Mouse (Mus musculus) C2C12 (cell line): ENCODE data around the gene 2510009E07Rik. TPM values are rescaled to one million over a fixed set of nuclear protein-coding genes. Genes with fewer than 3 reads are reported as not detected.
A peak's percentile ranks its signal among the peaks of the same experiment; 100 is the strongest.

Source experiments
- H3K27me3 ChIP-seq: one replicate; pipeline ENCODE4 v1.6.1; 2011; ENCODE audit not compliant: control insufficient read depth, insufficient read depth, insufficient read length
- H3K36me3 ChIP-seq: one replicate; pipeline ENCODE4 v1.6.1; 2011; ENCODE audit not compliant: control insufficient read depth, insufficient read depth
- H3K4me3 ChIP-seq: one replicate; pipeline ENCODE4 v1.5.1; 2011; ENCODE audit warnings: mild to moderate bottlenecking, control low read depth; ENCODE audit not compliant: poor library complexity, insufficient read depth, severe bottlenecking
- H3K79me2 ChIP-seq: one replicate; pipeline ENCODE4 v1.6.1; 2011; ENCODE audit not compliant: control insufficient read depth, insufficient read depth
- H3K79me3 ChIP-seq: one replicate; pipeline ENCODE4 v1.6.1; 2011; ENCODE audit warnings: low read depth, control low read depth
- H3ac ChIP-seq: one replicate; pipeline ENCODE3; 2011; ENCODE audit warnings: low read depth; ENCODE audit not compliant: control insufficient read depth, insufficient read length
- CEBPB ChIP-seq: IDR thresholded peaks from one replicate; pipeline ENCODE4 v1.6.1; 2011; ENCODE audit warnings: low read depth, mild to moderate bottlenecking, control low read depth, moderate library complexity
- CTCF ChIP-seq: IDR thresholded peaks from one replicate; pipeline ENCODE4 v1.5.1; 2011; ENCODE audit not compliant: control insufficient read depth, insufficient read depth, insufficient read length
- FOSL1 ChIP-seq: IDR thresholded peaks from one replicate; pipeline ENCODE4 v1.8.0; 2011; ENCODE audit warnings: mild to moderate bottlenecking, low read length; ENCODE audit not compliant: poor library complexity, insufficient read depth, severe bottlenecking
- MAX ChIP-seq: IDR thresholded peaks from one replicate; pipeline ENCODE4 v1.6.1; 2011; ENCODE audit warnings: mild to moderate bottlenecking, control low read depth
- MYOD1 ChIP-seq: IDR thresholded peaks from one replicate; pipeline ENCODE4 v1.6.1; 2011; ENCODE audit warnings: low read depth; ENCODE audit not compliant: control insufficient read depth, insufficient read length
- MYOG ChIP-seq: IDR thresholded peaks from one replicate; pipeline ENCODE4 v1.6.1; 2011; ENCODE audit not compliant: control insufficient read depth, insufficient read length; ENCODE audit errors: extremely low read depth
- USF1 ChIP-seq: IDR thresholded peaks from one replicate; pipeline ENCODE4 v1.6.1; 2011; ENCODE audit warnings: low read depth, mild to moderate bottlenecking, control low read depth, moderate library complexity
- polyA plus RNA-seq: library from polyadenylated mRNA; unstranded; fragments of >200 nt; fragmentation: generic; extraction: Trizol; gene quantifications from one replicate; pipeline ENCODE4 v1.2.1, GENCODE M21; 2012; ENCODE audit warnings: missing spikeins

Gene 2510009E07Rik
- polyA plus RNA-seq, 1 experiment: 6.0 TPM

GRCm38 (mm10) chr16:21628061-21628591, 66.3 kb downstream of the 2510009E07Rik start:
- Histone ChIP-seq H3K79me2 (no peaks in the 10 kb centered on the region), H3K27me3 (no peaks in the 10 kb centered on the region), H3K4me3 (no peak overlapping the region), H3ac (no peak overlapping the region), H3K79me3 (no peaks in the 10 kb centered on the region), H3K36me3 (no peaks in the 10 kb centered on the region)
- TF ChIP-seq MAX (no peak), CTCF (no peak), CEBPB (no peak), USF1 (no peak), FOSL1 (no peak), MYOD1 (no peak), MYOG (no peak)

- Histone ChIP-seq H3K79me3 (no peaks in the 10 kb centered on the region), H3K27me3 (no peaks in the 10 kb centered on the region), H3K79me2 (no peaks in the 10 kb centered on the region), H3K4me3 (no peak overlapping the region), H3ac (no peak overlapping the region), H3K36me3 (no peaks in the 10 kb centered on the region)
- no peak for TF ChIP-seq MYOD1
- TF ChIP-seq MAX: no peak
- TF ChIP-seq FOSL1: no peak
- no peak for TF ChIP-seq CTCF
- TF ChIP-seq MYOG: no peak
- no peak for TF ChIP-seq USF1
- no peak for TF ChIP-seq CEBPB
These were observed 67.2 kb downstream of the 2510009E07Rik start for GRCm38 (mm10) chr16:21627248-21627647.

- H3K36me3 ChIP-seq: no peaks in the 10 kb centered on the region
- H3K79me2 ChIP-seq: no peaks in the 10 kb centered on the region
- H3K4me3 ChIP-seq: no peak overlapping the region
- TF ChIP-seq MYOD1 (peak; percentile 73), USF1 (no peak), CTCF (no peak), MAX (no peak), CEBPB (no peak), MYOG (no peak), FOSL1 (no peak)
- H3K27me3 ChIP-seq: no peaks in the 10 kb centered on the region
- H3ac ChIP-seq: no peak overlapping the region
- no peaks in the 10 kb centered on the region for H3K79me3 ChIP-seq
These were observed 68.5 kb downstream of the 2510009E07Rik start for GRCm38 (mm10) chr16:21625784-21626634.

- H3ac ChIP-seq: no peak overlapping the region
- no peaks in the 10 kb centered on the region for H3K79me2 ChIP-seq
- H3K4me3 ChIP-seq: no peak overlapping the region
- no peaks in the 10 kb centered on the region for H3K36me3 ChIP-seq
- TF ChIP-seq MYOG: no peak
- H3K27me3 ChIP-seq: no peaks in the 10 kb centered on the region
- no peaks in the 10 kb centered on the region for H3K79me3 ChIP-seq
These were observed 73.8 kb downstream of the 2510009E07Rik start for GRCm38 (mm10) chr16:21620630-21621029.

- Histone ChIP-seq H3K36me3 (no peaks in the 10 kb centered on the region), H3ac (no peak overlapping the region), H3K4me3 (no peak overlapping the region), H3K27me3 (no peaks in the 10 kb centered on the region), H3K79me3 (no peaks in the 10 kb centered on the region), H3K79me2 (no peaks in the 10 kb centered on the region)
- TF ChIP-seq FOSL1 (no peak), USF1 (no peak), CEBPB (no peak), MYOD1 (no peak), MYOG (no peak), CTCF (no peak), MAX (no peak)
These were observed 78.7 kb downstream of the 2510009E07Rik start for GRCm38 (mm10) chr16:21615802-21616201.

GRCm38 (mm10) chr16:21610473-21610872, 84.0 kb downstream of the 2510009E07Rik start:
- Histone ChIP-seq H3K4me3 (no peak overlapping the region), H3K27me3 (no peaks in the 10 kb centered on the region), H3K79me3 (no peaks in the 10 kb centered on the region), H3K36me3 (no peaks in the 10 kb centered on the region), H3K79me2 (no peaks in the 10 kb centered on the region), H3ac (no peak overlapping the region)
- no peak for TF ChIP-seq CTCF
- TF ChIP-seq MYOG: no peak
- no peak for TF ChIP-seq USF1
- TF ChIP-seq FOSL1: no peak
- no peak for TF ChIP-seq CEBPB
- TF ChIP-seq MAX: no peak
- no peak for TF ChIP-seq MYOD1
